Mouse (Mus musculus) heart, adult 2 months (tissue): ENCODE results near the gene Apol8.
"Not testable (repeated sequence)": the region's sequence is repeated elsewhere in the genome, so short reads cannot be mapped to it uniquely, and the experiment has no call there.

Source experiments
- CTCF ChIP-seq: fragments of 200-600 bp; IDR thresholded peaks from 2 replicates; pipeline ENCODE4 v1.8.1; 2022; ENCODE audit warnings: antibody characterized with exemption, mild to moderate bottlenecking, moderate library complexity
- EP300 ChIP-seq: fragments of 200-500 bp; IDR thresholded peaks from 2 replicates; pipeline ENCODE4 v1.6.1; 2011; ENCODE audit warnings: low read depth, low read length, control low read depth; ENCODE audit not compliant: insufficient read depth
- POLR2A ChIP-seq: fragments of 200-500 bp; IDR thresholded peaks from 2 replicates; pipeline ENCODE4 v1.6.1; 2011; ENCODE audit warnings: mild to moderate bottlenecking, low read depth, low read length, control low read depth; ENCODE audit not compliant: insufficient read depth

- TF ChIP-seq CTCF, POLR2A, EP300: not testable (repeated sequence)
These were observed 47.9 kb downstream of the Apol8 start for GRCm38 (mm10) chr15:77708936-77709335.
